Mouse (Mus musculus) left cerebral cortex, adult 9 months (tissue): ENCODE results near the gene Zfp60.
"Not testable (repeated sequence)": the region's sequence is repeated elsewhere in the genome, so short reads cannot be mapped to it uniquely, and the experiment has no call there.

Experiments
- DNase-seq, 2 experiments: peaks; one replicate each; pipeline ENCODE4 v3.0.0; 2022; ENCODE audit warnings: low spot score in 2 of 2

Zfp60 gene

DNA sequence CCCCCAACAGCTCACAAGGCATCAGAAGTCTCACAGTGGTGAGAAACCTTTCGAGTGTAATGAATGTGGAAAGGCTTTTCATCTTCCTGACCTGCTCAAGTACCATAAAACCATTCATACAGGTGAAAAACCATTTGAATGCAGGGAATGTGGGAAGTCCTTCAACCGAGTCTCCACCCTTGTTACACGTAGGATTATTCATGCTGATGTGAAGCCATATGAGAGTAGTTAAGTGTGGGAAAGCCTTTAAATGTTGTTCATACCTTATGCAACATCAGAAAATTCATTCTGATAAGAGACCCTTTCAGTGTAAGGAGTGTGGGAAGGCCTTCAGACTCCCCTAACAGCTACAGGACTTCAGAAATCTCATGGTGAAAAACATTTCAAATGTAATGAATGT is 62.7 kb downstream of the Zfp60 start:
- not testable (repeated sequence) for DNase-seq

DNA sequence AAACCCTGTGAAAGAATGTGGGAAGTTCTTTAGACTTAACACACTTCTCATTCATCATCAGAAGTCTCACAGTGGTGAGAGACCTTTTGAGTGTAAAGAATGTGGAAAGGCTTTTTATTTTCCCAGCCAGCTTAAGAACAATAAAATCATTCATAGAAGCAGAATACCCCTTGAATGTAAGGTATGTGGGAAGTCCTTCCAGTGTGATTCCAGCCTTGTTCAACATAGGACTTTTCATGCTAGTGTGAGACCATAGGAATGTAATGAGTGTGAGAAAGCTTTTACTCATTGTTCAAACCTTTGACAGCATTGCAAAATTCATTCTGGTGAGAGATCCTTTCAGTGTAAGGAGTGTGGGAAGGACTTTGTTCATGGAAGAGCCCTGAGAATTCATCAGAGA is 63.4 kb downstream of the Zfp60 start:
- no peak for DNase-seq

DNA sequence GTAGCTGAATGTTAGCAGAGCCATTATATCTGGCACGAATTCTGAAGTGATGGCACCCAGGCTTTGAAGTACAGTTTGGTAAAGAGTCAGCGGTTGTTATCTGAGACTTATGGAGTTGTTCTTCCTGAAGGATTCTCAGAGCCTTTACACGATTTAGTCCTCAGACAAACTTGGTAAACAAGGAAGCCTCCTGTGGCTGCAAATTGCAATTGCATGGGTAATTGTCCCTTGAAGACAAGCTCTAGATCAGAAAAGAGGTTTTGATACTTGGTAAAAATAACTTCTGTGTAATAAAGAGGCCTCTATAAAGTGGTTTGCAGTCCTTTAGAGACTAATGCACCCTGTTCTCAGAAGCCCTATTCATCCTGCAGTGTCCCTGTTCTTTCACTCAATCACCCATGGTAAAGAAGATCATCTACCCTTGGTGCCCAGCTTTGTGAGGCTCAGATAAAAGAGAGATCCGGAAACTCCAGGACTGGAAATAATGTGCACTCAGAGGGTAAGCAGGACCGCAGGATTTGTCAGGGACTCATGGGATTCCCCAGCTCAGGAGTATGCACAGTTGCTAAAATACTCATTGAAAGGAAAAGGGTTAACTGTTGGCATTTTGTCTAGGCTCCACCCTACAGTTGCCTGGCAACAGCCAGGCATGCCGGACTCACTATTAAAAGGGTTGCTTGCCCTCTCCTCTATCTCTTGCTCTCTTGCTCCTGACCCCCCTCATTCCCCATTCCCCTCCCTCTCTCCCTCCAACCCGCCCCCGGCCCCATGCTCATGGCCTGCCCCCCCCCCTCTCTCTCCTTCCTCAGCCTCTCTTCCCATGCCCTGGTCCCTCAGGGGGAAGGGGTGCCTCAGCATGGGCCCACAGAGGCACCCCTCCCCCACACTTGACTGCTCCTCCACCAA is 67.0 kb downstream of the Zfp60 start:
- no peak for DNase-seq

GRCm38 (mm10) chr7:27801137-27801536 is 69.9 kb downstream of the Zfp60 start:
- DNase-seq, result no peak

- DNase-seq, result no peak
These were observed 71.8 kb downstream of the Zfp60 start for GRCm38 (mm10) chr7:27802986-27803385.
